Mouse (Mus musculus) stomach, embryonic 16.5 days (tissue): ENCODE measurements around the gene Irf2. TPM values are rescaled to one million over a fixed set of nuclear protein-coding genes. Genes with fewer than 3 reads are reported as not detected.

Experiments used
- ATAC-seq: fragments of 200-750 bp; cut with Nextera tagmentation; 2 replicates; pipeline ENCODE4 v1.8.0; 2017; ENCODE audit warnings: moderate number of reproducible peaks, moderate TSS enrichment; ENCODE audit not compliant: insufficient read depth, low FRiP score
- H3K27ac ChIP-seq: fragments of 300-500 bp; sonication (generic); 2 replicates; pipeline ENCODE4 v1.5.1; 2014; ENCODE audit warnings: low read length
- H3K27me3 ChIP-seq: fragments of 300-500 bp; sonication (generic); 2 replicates; pipeline ENCODE4 v1.6.1; 2014; ENCODE audit warnings: low read length, control low read depth, mixed read lengths; ENCODE audit not compliant: control insufficient read depth, insufficient read depth
- H3K36me3 ChIP-seq: fragments of 300-500 bp; sonication (generic); 2 replicates; pipeline ENCODE4 v1.6.1; 2014; ENCODE audit warnings: low read length; ENCODE audit not compliant: control insufficient read depth, insufficient read depth
- H3K4me1 ChIP-seq: fragments of 300-500 bp; sonication (generic); 2 replicates; pipeline ENCODE4 v1.6.1; 2014; ENCODE audit warnings: low read length, control low read depth, mixed read lengths; ENCODE audit not compliant: control insufficient read depth, insufficient read depth
- H3K4me2 ChIP-seq: fragments of 300-500 bp; sonication (generic); 2 replicates; pipeline ENCODE4 v1.6.1; 2014; ENCODE audit warnings: low read depth, low read length, mixed read lengths
- H3K4me3 ChIP-seq: fragments of 300-500 bp; sonication (generic); replicated peaks from 2 replicates; pipeline ENCODE4 v1.5.1; 2014; ENCODE audit warnings: mild to moderate bottlenecking, low read length
- H3K9ac ChIP-seq: fragments of 300-500 bp; sonication (generic); 2 replicates; pipeline ENCODE4 v1.6.1; 2014; ENCODE audit warnings: low read length
- H3K9me3 ChIP-seq: fragments of 300-500 bp; sonication (generic); replicated peaks from 2 replicates; pipeline ENCODE4 v1.6.1; 2016; ENCODE audit warnings: low read length, control low read depth; ENCODE audit not compliant: control insufficient read depth
- WGBS: fragments of 180-500 bp; shearing (Covaris S2); extraction: QIAGEN DNeasy Blood & Tissue Kit; methylation state at CpG from one replicate; pipeline ENCODE4 v1.1.7; 2014; 5-methylcytosine and 5-hydroxymethylcytosine counted together
- polyA plus RNA-seq: library from polyadenylated mRNA; unstranded; fragments of >200 nt; fragmentation: Nextera tagmentation; extraction: Ambion mirVana; gene quantifications from 2 replicates; pipeline ENCODE4 v1.2.1, GENCODE M21; 2015

The Irf2 gene
- polyA plus RNA-seq, 1 experiment from 2014 or later, result 27.5 TPM

DNA sequence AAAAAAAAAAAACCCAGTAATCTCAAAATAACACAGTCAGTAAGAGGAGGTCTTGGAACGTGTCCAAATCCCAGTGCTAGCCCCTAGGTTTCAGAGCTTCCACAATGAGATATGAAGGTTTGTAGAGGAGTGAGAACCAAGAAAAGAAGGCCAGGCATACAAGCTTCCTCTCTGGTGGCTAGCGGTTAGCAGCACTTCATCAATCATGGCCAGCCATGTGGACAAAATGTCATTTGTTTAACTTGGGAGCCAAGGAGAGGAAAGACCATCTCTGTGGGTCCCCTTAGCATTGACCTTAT, 79.4 kb downstream of the Irf2 start:
- WGBS, result 50% methylated on average over 2 of the region's 2 CpGs
- Histone ChIP-seq H3K27ac (no peak overlapping the region), H3K4me2 (no peak overlapping the region), H3K9me3 (no peaks in the 10 kb centered on the region), H3K4me3 (no peak overlapping the region), H3K4me1 (no peaks in the 10 kb centered on the region), H3K27me3 (no peaks in the 10 kb centered on the region), H3K9ac (no peak overlapping the region), H3K36me3 (peaks cover 3% of the 10 kb centered on the region; the same call in 1 of the 2 replicates)
- no peak for ATAC-seq

DNA sequence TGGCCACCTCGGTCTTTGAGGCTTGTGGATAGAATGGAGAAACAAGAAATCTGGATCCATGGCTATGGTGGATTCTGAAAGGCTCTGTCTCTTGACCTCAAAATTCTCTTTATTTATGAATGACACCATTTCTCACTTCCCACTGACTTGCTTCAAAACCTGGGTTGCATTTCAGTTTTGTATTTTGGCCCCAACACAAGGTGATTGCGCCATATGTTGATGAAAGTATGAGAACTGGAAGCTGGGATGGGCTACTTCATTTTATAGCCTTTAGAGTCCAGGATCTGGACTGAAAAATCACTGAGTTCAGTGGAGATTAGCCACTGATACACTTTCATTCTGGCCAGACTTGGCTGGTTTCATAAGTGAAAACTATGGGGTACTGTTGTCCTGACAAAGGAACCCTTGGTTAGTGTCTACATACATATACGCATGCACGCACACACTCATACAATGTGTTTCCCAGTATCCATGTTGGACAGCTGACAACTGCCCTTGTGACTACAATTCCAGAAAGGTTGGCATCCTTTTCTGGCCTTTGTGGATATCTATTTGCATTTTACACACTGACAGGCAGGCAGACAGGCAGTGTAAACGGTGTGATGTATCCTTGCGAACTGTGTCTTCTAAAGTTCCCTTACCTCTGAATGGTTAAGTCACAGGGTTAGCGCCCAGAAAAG, 89.3 kb downstream of the Irf2 start:
- Histone ChIP-seq H3K27ac (peak overlapping the region; percentile 80), H3K4me3 (no peak overlapping the region), H3K27me3 (no peaks in the 10 kb centered on the region), H3K9me3 (no peaks in the 10 kb centered on the region), H3K4me1 (peaks cover 22% of the 10 kb centered on the region), H3K36me3 (no peaks in the 10 kb centered on the region; the same call in 1 of the 2 replicates), H3K4me2 (no peak overlapping the region), H3K9ac (no peak overlapping the region)
- WGBS, result 83% methylated on average over 7 of the region's 7 CpGs
- ATAC-seq, result no peak

DNA sequence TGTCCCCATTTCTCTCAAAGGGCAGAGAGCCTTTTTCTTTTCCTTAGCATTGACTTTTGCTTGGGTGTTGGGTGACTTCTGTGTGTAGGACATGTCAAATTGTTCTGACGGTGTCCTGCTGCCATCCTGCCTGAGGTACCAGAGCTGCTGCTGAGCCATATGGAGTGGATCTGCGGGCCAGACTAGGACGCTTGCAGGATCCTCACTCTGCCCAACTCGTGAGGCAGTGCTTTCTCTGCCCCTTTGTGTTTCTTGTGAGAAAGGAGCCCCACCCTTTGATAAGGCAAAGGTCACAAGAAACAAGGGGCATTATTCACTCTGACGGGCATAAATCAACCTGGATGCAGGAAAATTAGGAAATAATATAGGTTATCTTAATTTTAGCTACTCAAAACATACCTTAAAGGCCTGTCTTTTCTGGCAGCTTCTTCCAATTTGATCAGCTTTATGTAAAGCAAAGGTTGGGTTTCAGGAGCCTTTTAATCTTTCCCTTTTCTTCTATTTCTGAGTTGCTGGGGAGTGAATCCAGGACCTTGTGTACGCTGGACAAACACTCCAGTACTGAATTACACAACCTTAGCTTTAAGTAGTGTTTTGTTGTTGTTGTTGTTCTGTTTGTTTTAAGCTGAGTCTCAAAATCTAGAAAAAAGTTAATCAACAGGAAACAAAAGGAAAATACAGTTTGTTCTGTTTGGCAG, 90.0 kb downstream of the Irf2 start:
- Histone ChIP-seq H3K9ac (no peak overlapping the region), H3K4me3 (no peak overlapping the region), H3K4me2 (0 out of 2 replicates have a peak overlapping the region, but pooled peaks have one; percentile 2), H3K27me3 (no peaks in the 10 kb centered on the region), H3K4me1 (peaks cover 28% of the 10 kb centered on the region), H3K9me3 (no peaks in the 10 kb centered on the region), H3K36me3 (no peaks in the 10 kb centered on the region; the same call in 1 of the 2 replicates), H3K27ac (peak overlapping the region; percentile 80)
- peak; percentile 57; the same call in 1 of the 2 replicates for ATAC-seq
- WGBS, result 48% methylated on average over 6 of the region's 6 CpGs

DNA sequence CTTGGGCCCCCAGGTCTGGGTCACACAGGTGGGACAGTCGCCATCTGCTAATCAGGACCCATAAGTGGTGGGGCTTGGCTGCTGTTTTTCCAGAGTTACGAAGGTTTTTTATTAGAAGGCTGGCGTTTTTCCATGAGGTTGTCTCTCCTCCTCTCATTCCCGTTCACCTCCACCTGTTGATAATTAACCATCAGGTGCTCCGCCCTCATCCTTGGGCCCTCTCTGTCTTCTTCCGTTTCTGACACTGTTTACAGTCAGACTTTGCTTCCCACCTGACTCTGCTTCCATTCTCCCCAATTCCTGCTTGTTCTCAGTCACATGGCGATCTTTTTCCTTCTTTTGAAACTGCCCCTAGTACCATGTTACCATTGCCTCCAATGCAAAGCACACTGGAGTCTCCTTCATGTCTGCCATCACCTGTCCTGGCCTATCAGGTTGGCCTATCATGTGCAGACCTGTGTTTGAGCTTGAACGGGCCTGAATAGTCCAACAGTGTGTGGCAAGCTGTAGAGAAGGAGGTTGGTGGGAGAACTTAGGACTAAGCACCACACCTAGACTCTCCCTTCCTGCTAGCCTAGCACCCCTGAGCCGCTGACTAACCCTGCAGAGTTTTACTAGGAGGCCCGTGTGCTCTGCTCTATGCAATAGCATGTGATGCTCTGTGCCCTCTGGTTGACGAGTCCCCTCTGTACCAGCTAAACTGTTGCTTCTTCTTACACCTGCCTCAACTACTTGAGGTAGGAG, 90.8 kb downstream of the Irf2 start:
- Histone ChIP-seq H3K27ac (peak overlapping the region; percentile 80), H3K4me2 (no peak overlapping the region), H3K4me3 (no peak overlapping the region), H3K9me3 (no peaks in the 10 kb centered on the region), H3K36me3 (no peaks in the 10 kb centered on the region), H3K9ac (no peak overlapping the region), H3K27me3 (no peaks in the 10 kb centered on the region), H3K4me1 (peaks cover 28% of the 10 kb centered on the region)
- 61% methylated on average over 11 of the region's 11 CpGs for WGBS
- ATAC-seq, result peak; percentile 71; the same call in 1 of the 2 replicates

DNA sequence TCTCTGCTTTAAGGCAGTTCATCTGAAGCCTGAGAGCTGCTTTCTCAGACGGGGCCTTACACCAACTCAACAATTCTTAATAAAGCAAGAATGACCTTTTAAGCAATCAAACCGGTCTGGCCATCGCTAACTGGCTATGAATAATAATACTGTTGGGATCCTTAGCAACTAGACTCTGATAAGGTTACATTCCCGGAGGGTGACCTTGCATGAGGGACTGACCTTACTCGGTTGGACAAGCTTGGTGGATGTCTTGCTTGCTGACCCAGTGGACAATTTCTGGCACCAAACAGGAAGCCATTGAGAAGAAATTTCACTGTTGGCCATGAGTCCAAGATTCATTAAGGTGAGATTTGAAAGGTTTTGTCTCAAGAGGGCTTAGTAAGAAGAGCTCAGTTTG, 92.4 kb downstream of the Irf2 start:
- H3K9ac ChIP-seq, result no peak overlapping the region
- H3K4me3 ChIP-seq, result no peak overlapping the region
- peaks cover 28% of the 10 kb centered on the region for H3K4me1 ChIP-seq
- H3K4me2 ChIP-seq, result no peak overlapping the region
- H3K27me3 ChIP-seq, result no peaks in the 10 kb centered on the region
- H3K36me3 ChIP-seq, result no peaks in the 10 kb centered on the region
- 65% methylated on average over 5 of the region's 5 CpGs for WGBS
- H3K27ac ChIP-seq, result peak overlapping the region; percentile 44
- H3K9me3 ChIP-seq, result no peaks in the 10 kb centered on the region
- ATAC-seq, result no peak

DNA sequence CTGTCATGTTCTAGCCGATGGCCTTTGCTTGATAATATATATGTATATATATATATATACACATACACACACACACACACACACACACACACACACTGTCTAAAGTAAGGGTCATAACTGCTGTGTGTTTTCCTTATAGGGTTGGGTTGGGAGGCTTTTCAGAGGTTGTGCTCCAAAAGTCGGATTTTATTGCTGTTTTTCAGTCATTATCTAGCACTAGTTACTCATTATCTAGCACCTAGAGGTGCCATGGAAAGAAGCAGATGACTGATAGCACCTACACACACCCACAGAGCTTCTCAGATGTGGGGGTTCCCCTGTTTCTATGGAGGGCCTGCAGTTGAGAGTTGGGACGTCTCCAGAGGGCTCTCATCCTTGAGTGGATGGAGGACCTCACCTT, 92.9 kb downstream of the Irf2 start:
- ATAC-seq, result no peak
- 73% methylated on average over 3 of the region's 3 CpGs for WGBS

DNA sequence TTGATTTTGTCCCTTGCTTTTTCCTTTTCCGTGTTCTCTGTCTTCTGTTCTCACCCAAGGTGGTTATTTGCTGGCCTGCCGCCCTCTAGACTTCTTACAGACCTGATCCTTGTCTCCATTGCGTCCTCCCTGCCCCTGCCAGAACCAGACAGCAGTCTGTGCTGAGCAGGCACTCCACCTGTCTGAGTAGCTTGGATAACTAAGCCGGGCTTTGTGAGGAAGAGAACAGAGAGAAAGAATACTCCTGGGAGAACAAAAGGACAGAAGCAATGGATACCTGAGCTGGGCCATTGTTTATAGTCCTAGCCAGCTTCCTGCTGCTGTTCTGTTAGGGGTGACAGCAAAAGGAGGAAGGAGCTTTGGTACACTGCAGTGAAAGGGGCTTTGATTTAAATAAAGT, 94.2 kb downstream of the Irf2 start:
- Histone ChIP-seq H3K9me3 (no peaks in the 10 kb centered on the region), H3K27ac (0 out of 2 replicates have a peak overlapping the region, but pooled peaks have one; percentile 8), H3K4me2 (no peak overlapping the region), H3K36me3 (no peaks in the 10 kb centered on the region), H3K4me3 (no peak overlapping the region), H3K27me3 (no peaks in the 10 kb centered on the region), H3K9ac (no peak overlapping the region), H3K4me1 (peaks cover 28% of the 10 kb centered on the region)
- WGBS, result 63% methylated on average over 4 of the region's 4 CpGs
- no peak for ATAC-seq

More for the DNA sequence above, 92.9 kb downstream of the Irf2 start:
- Histone ChIP-seq H3K4me3 (no peak overlapping the region), H3K4me2 (no peak overlapping the region), H3K27me3 (no peaks in the 10 kb centered on the region), H3K9me3 (no peaks in the 10 kb centered on the region), H3K36me3 (no peaks in the 10 kb centered on the region), H3K27ac (0 out of 2 replicates have a peak overlapping the region, but pooled peaks have one; percentile 44), H3K4me1 (peaks cover 28% of the 10 kb centered on the region), H3K9ac (no peak overlapping the region)

DNA sequence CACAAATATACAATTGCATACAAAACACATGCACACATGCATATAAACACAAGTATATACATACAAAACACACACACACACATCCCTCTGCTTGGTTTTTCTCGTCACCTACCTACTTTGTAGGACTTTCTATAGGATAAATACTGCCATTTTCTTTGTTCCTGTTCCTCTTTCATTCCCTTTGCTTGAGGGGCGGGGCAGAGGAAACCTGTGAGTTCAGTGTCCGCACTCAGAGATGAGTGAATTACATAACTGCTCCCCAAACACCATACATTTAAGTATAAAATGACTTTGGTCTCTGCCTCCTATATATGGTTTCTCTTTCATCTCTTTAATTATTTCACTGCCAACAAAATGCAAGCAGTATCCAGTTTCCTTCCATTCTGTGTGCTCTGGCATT, 94.9 kb downstream of the Irf2 start:
- Histone ChIP-seq H3K4me2 (no peak overlapping the region), H3K27ac (no peak overlapping the region), H3K27me3 (no peaks in the 10 kb centered on the region), H3K9me3 (no peaks in the 10 kb centered on the region), H3K36me3 (no peaks in the 10 kb centered on the region), H3K4me3 (no peak overlapping the region), H3K4me1 (peaks cover 21% of the 10 kb centered on the region), H3K9ac (no peak overlapping the region)
- no peak for ATAC-seq
- WGBS, result 78% methylated on average over 3 of the region's 3 CpGs
